Comparison of ENCODE assay signal across 8 mouse cellular contexts in the genomic region with DNA sequence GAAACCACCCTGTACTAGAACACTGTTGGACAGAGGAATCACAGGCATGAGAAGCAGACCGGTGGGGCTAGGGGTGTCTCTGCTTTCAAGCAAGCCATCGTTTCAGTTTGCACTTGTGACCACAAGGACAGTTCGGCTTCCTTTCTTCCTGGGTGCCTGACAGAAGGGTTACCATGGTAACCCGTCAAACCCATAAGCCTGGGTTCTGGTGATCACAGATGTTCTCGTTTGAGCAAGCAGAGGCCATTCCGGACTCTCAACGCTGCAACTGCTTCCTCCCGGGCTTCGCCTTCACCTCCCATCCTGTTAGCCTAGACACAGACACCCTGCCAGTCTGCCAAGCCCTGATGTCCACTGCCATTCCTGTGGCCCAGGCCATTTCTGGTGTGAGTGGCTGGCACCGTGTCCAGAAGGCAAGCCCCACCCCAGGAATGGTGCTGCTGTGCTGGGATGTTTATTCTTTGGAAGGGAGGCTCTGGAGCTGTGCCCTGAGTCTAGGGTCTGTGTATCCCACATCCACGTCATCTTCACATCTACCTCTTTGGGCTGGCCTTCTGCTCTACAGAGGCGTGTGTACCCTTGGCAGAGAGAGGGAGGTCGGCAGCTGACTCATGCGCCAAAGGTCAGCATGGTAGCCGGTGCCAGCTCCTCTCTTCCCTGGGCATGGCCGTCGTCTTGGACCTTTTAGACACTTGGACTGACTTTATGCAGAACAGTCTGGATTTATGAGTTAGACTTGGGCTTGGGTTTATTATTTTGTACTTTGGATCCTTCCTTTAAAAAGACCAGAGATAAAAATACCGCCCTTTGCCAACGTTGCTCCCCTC.
A peak's percentile ranks its signal among the peaks of the same experiment; 100 is the strongest.
DNase-seq lines count a peak whose midpoint lies in the region; ATAC-seq and TF ChIP-seq lines count a peak whose summit lies in the region.

No protein-coding gene starts in this region.

- H3K27ac ChIP-seq in kidney, adult 2 months (ENCODE audit: insufficient read depth, low read depth, low read length) = peak overlapping the region; percentile 72; the same call in 1 of the 2 replicates
- no peak overlapping the region for H3K27ac ChIP-seq in forebrain, embryonic 16.5 days (ENCODE audit: low read length)
- H3K27ac ChIP-seq in lung, postnatal 0 days (ENCODE audit: low read length) = no peak overlapping the region
- no peak overlapping the region for H3K27ac ChIP-seq in limb, embryonic 10.5 days
- no peak overlapping the region for H3K27ac ChIP-seq in heart, embryonic 10.5 days

- no peaks in the 10 kb centered on the region for H3K9me3 ChIP-seq in forebrain, embryonic 16.5 days (ENCODE audit: control insufficient read depth, low read length)
- no peaks in the 10 kb centered on the region for H3K9me3 ChIP-seq in lung, postnatal 0 days (ENCODE audit: low read length)
- H3K9me3 ChIP-seq in limb, embryonic 10.5 days (replicated peaks) = no peaks in the 10 kb centered on the region
- H3K9me3 ChIP-seq in heart, embryonic 10.5 days = no peaks in the 10 kb centered on the region

- no peak overlapping the region for H3K4me2 ChIP-seq in forebrain, embryonic 16.5 days (ENCODE audit: low read length)
- no peak overlapping the region for H3K4me2 ChIP-seq in lung, postnatal 0 days (replicated peaks; ENCODE audit: low read depth, low read length)

- H3K4me3 ChIP-seq in kidney, adult 2 months (ENCODE audit: insufficient read depth, low read depth, low read length) = no peak overlapping the region
- H3K4me3 ChIP-seq in forebrain, embryonic 16.5 days (replicated peaks; ENCODE audit: low read length) = no peak overlapping the region
- H3K4me3 ChIP-seq in lung, postnatal 0 days (ENCODE audit: low read depth, low read length) = no peak overlapping the region
- H3K4me3 ChIP-seq in limb, embryonic 10.5 days = no peak overlapping the region
- H3K4me3 ChIP-seq in heart, embryonic 10.5 days = no peak overlapping the region

- no peak for TF ChIP-seq CTCF in kidney, adult 2 months (conservative IDR thresholded peaks at IDR 0.05; ENCODE audit: insufficient read depth, insufficient read length, low read depth, low read length)
- TF ChIP-seq CTCF in lung, postnatal 0 days (IDR thresholded peaks at IDR 0.05) = no peak

- peaks cover 19% of the 10 kb centered on the region for H3K4me1 ChIP-seq in kidney, adult 2 months (ENCODE audit: control insufficient read depth, insufficient read depth, low read length)
- H3K4me1 ChIP-seq in forebrain, embryonic 16.5 days (replicated peaks; ENCODE audit: control insufficient read depth, insufficient read depth, low read length) = peaks cover 12% of the 10 kb centered on the region
- peaks cover 7% of the 10 kb centered on the region; the same call in 1 of the 2 replicates for H3K4me1 ChIP-seq in lung, postnatal 0 days (ENCODE audit: insufficient read depth, low read depth, low read length)
- peaks cover 40% of the 10 kb centered on the region for H3K4me1 ChIP-seq in limb, embryonic 10.5 days
- H3K4me1 ChIP-seq in heart, embryonic 10.5 days = peaks cover 51% of the 10 kb centered on the region

- no peaks in the 10 kb centered on the region for H3K27me3 ChIP-seq in kidney, adult 2 months (replicated peaks; ENCODE audit: control insufficient read depth, insufficient read depth, low read length)
- H3K27me3 ChIP-seq in forebrain, embryonic 16.5 days (replicated peaks; ENCODE audit: control insufficient read depth, insufficient read depth, low read length) = no peaks in the 10 kb centered on the region
- no peaks in the 10 kb centered on the region for H3K27me3 ChIP-seq in lung, postnatal 0 days (replicated peaks; ENCODE audit: insufficient read depth, low read length)
- peaks cover 15% of the 10 kb centered on the region; the same call in 1 of the 2 replicates for H3K27me3 ChIP-seq in limb, embryonic 10.5 days (ENCODE audit: low read depth, poor library complexity, severe bottlenecking)
- H3K27me3 ChIP-seq in heart, embryonic 10.5 days (ENCODE audit: insufficient read depth, poor library complexity, severe bottlenecking) = no peaks in the 10 kb centered on the region

- TF ChIP-seq POLR2A in kidney, adult 2 months (IDR thresholded peaks at IDR 0.05; ENCODE audit: low read depth, low read length) = no peak

- no peak overlapping the region for H3K9ac ChIP-seq in forebrain, embryonic 16.5 days (replicated peaks; ENCODE audit: low read depth, low read length)
- no peak overlapping the region for H3K9ac ChIP-seq in lung, postnatal 0 days (replicated peaks; ENCODE audit: low read depth)

- 57% methylated on average over 19 of the region's 19 CpGs for WGBS in kidney, adult 2 months
- WGBS in forebrain, embryonic 16.5 days = 68% methylated on average over 19 of the region's 19 CpGs
- WGBS in lung, postnatal 0 days = 57% methylated on average over 19 of the region's 19 CpGs
- 84% methylated on average over 19 of the region's 19 CpGs for WGBS in limb, embryonic 10.5 days
- 83% methylated on average over 19 of the region's 19 CpGs for WGBS in heart, embryonic 10.5 days

- no peak for TF ChIP-seq EP300 in lung, postnatal 0 days (IDR thresholded peaks at IDR 0.05)

- peak; percentile 92 for DNase-seq in kidney, adult 2 months
- DNase-seq in kidney, postnatal 4 days = no peak
- DNase-seq in adrenal gland, adult 18-20 months (ENCODE audit: low spot score in 2 of 2) = peak; percentile 50 to 53
- DNase-seq in lung, postnatal 0 days (ENCODE audit: low spot score) = peak; percentile 24
- DNase-seq in embryo, embryonic 9.5 days (ENCODE audit: extremely low spot score) = no peak
- no peak for DNase-seq in limb, embryonic 10.5 days (ENCODE audit: low spot score)
- no peak for DNase-seq in heart, embryonic 10.5 days (ENCODE audit: low spot score)

- ATAC-seq in forebrain, embryonic 16.5 days = 0 out of 2 replicates have a peak, but pooled peaks have one; percentile 19
- ATAC-seq in lung, postnatal 0 days = peak; percentile 79

- no peaks in the 10 kb centered on the region for H3K36me3 ChIP-seq in kidney, adult 2 months (ENCODE audit: control insufficient read depth, insufficient read depth, low read length)
- H3K36me3 ChIP-seq in forebrain, embryonic 16.5 days (ENCODE audit: control insufficient read depth, insufficient read depth) = no peaks in the 10 kb centered on the region
- no peaks in the 10 kb centered on the region for H3K36me3 ChIP-seq in lung, postnatal 0 days (ENCODE audit: insufficient read depth, low read length)
- peaks cover 13% of the 10 kb centered on the region; the same call in 1 of the 2 replicates for H3K36me3 ChIP-seq in limb, embryonic 10.5 days
- H3K36me3 ChIP-seq in heart, embryonic 10.5 days = 0 out of 2 replicates have a peak, but pooled peaks cover 4% of the 10 kb centered on the region

Comparison
In these comparisons a context has a peak if more than half of its experiments do, and no peak if none do; other contexts are left out.
1. DNase-seq: peak in kidney, adult 2 months (single experiment), adrenal gland, adult 18-20 months (2 of 2) and lung, postnatal 0 days (single experiment); none in kidney, postnatal 4 days (0 of 2), embryo, embryonic 9.5 days (single experiment), limb, embryonic 10.5 days (single experiment) and heart, embryonic 10.5 days (single experiment).